Mouse (Mus musculus): ENCODE data around the gene Gas2.

- TF ChIP-seq CTCF (IDR thresholded peaks at IDR 0.05; ENCODE audit: control insufficient read depth, insufficient read depth, insufficient read length) (no peak), USF1 (IDR thresholded peaks at IDR 0.05; ENCODE audit: low read depth) (no peak), CEBPB (IDR thresholded peaks at IDR 0.05; ENCODE audit: low read depth) (no peak), MAX (IDR thresholded peaks at IDR 0.05) (no peak), MYOD1 (IDR thresholded peaks at IDR 0.05; ENCODE audit: control insufficient read depth, insufficient read length, low read depth) (no peak), MYOG (IDR thresholded peaks at IDR 0.05; ENCODE audit: control insufficient read depth, extremely low read depth, insufficient read length) (no peak), FOSL1 (IDR thresholded peaks at IDR 0.05; ENCODE audit: insufficient read depth, low read length, poor library complexity, severe bottlenecking) (no peak)
These were observed 16.9 kb downstream of the Gas2 start for GRCm38 (mm10) chr7:51878730-51879129.

Measured in C2C12 (cell line).